Mouse (Mus musculus): ENCODE data around the gene Elovl6.

Gene Elovl6

GRCm38 (mm10) chr3:129532180-129532864 lies at the start of gene Elovl6:
Gene Elovl6, plus strand, starts transcription at chr3:129532355.
- DNase-seq (ENCODE audit: low read depth, low spot score) = peak; percentile 97

GRCm38 (mm10) chr3:129488774-129489173 lies 43.4 kb upstream of the Elovl6 start:
- no peak for DNase-seq (ENCODE audit: low read depth, low spot score)

GRCm38 (mm10) chr3:129494123-129494522 lies 38.0 kb upstream of the Elovl6 start:
- no peak for DNase-seq (ENCODE audit: low read depth, low spot score)

- DNase-seq (ENCODE audit: low read depth, low spot score) = no peak
Measured at GRCm38 (mm10) chr3:129494731-129495130, 37.4 kb upstream of the Elovl6 start.

GRCm38 (mm10) chr3:129503781-129504180 lies 28.4 kb upstream of the Elovl6 start:
- DNase-seq (ENCODE audit: low read depth, low spot score) = no peak

GRCm38 (mm10) chr3:129504928-129505327 lies 27.2 kb upstream of the Elovl6 start:
- no peak for DNase-seq (ENCODE audit: low read depth, low spot score)

- no peak for DNase-seq (ENCODE audit: low read depth, low spot score)
Measured at GRCm38 (mm10) chr3:129507736-129508135, 24.4 kb upstream of the Elovl6 start.

GRCm38 (mm10) chr3:129508571-129508970 lies 23.6 kb upstream of the Elovl6 start:
- no peak for DNase-seq (ENCODE audit: low read depth, low spot score)

- no peak for DNase-seq (ENCODE audit: low read depth, low spot score)
Measured at GRCm38 (mm10) chr3:129509725-129510124, 22.4 kb upstream of the Elovl6 start.

GRCm38 (mm10) chr3:129515863-129516436 lies 16.2 kb upstream of the Elovl6 start:
- DNase-seq (ENCODE audit: low read depth, low spot score) = peak; percentile 63

- peak; percentile 48 for DNase-seq (ENCODE audit: low read depth, low spot score)
Measured at GRCm38 (mm10) chr3:129520499-129520898, 11.7 kb upstream of the Elovl6 start.

- DNase-seq (ENCODE audit: low read depth, low spot score) = no peak
Measured at GRCm38 (mm10) chr3:129523456-129524143, 8.6 kb upstream of the Elovl6 start.

GRCm38 (mm10) chr3:129527046-129527445 lies 5.1 kb upstream of the Elovl6 start:
- DNase-seq (ENCODE audit: low read depth, low spot score) = no peak

- DNase-seq (ENCODE audit: low read depth, low spot score) = no peak
Measured at GRCm38 (mm10) chr3:129529311-129529710, 2.8 kb upstream of the Elovl6 start.

GRCm38 (mm10) chr3:129530461-129530860 lies 1.7 kb upstream of the Elovl6 start:
- DNase-seq (ENCODE audit: low read depth, low spot score) = no peak

- DNase-seq (ENCODE audit: low read depth, low spot score) = peak; percentile 65
Measured at GRCm38 (mm10) chr3:129532865-129533742, 949 bp downstream of the Elovl6 start.

- DNase-seq (ENCODE audit: low read depth, low spot score) = peak; percentile 75
Measured at GRCm38 (mm10) chr3:129533743-129534530, 1.8 kb downstream of the Elovl6 start.

- DNase-seq (ENCODE audit: low read depth, low spot score) = no peak
Measured at GRCm38 (mm10) chr3:129535444-129535843, 3.3 kb downstream of the Elovl6 start.

GRCm38 (mm10) chr3:129536109-129536508 lies 4.0 kb downstream of the Elovl6 start:
- peak; percentile 100 for DNase-seq (ENCODE audit: low read depth, low spot score)

GRCm38 (mm10) chr3:129537954-129538353 lies 5.8 kb downstream of the Elovl6 start:
- DNase-seq (ENCODE audit: low read depth, low spot score) = no peak

GRCm38 (mm10) chr3:129540882-129541281 lies 8.7 kb downstream of the Elovl6 start:
- no peak for DNase-seq (ENCODE audit: low read depth, low spot score)

All from brain, adult 2 months (tissue).